Mouse (Mus musculus): Measurements from ENCODE around the gene Olfr1209.

Gene Olfr1209

GRCm38 (mm10) chr2:88915057-88915456 is at the start of gene Olfr1209:
Gene Olfr1209 (minus strand): TSS chr2:88915157.
- no peak for DNase-seq (ENCODE audit: low spot score in 2 of 2)

- no peak for DNase-seq (ENCODE audit: low spot score in 2 of 2)
Measured at GRCm38 (mm10) chr2:88953669-88954068, 38.7 kb upstream of the Olfr1209 start, which contains the start of gene Olfr1212. Gene Olfr1212 (plus strand): TSS chr2:88953969.

- no peak for DNase-seq (ENCODE audit: low spot score in 2 of 2)
Measured at GRCm38 (mm10) chr2:88938011-88938410, 23.1 kb upstream of the Olfr1209 start, which contains the start of gene Olfr1211. Gene Olfr1211 (minus strand): TSS chr2:88938111.

GRCm38 (mm10) chr2:88902211-88902610 is 12.7 kb downstream of the Olfr1209 start, which contains the start of gene Olfr1208:
Gene Olfr1208 (minus strand): TSS chr2:88902311.
- no peak for DNase-seq (ENCODE audit: low spot score in 2 of 2)

- DNase-seq (ENCODE audit: low spot score in 2 of 2): no peak
Measured at GRCm38 (mm10) chr2:88862931-88863330, 52.0 kb downstream of the Olfr1209 start, which contains the start of gene Olfr1206. Gene Olfr1206 (plus strand): TSS chr2:88863231.

Data from frontal cortex, postnatal 14 days (tissue).